Mouse (Mus musculus) intestine, embryonic 16.5 days (tissue): Measurements from ENCODE around the gene Ndufs7. TPM values are rescaled to one million over a fixed set of nuclear protein-coding genes. Genes with fewer than 3 reads are reported as not detected.

Source experiments
- ATAC-seq: fragments of 200-750 bp; cut with Nextera tagmentation; 2 replicates; pipeline ENCODE4 v1.8.0; 2017; ENCODE audit warnings: moderate TSS enrichment, moderate library complexity
- H3K27ac ChIP-seq: fragments of 300-500 bp; sonication (generic); 2 replicates; pipeline ENCODE4 v1.5.1; 2014; ENCODE audit warnings: mild to moderate bottlenecking, low read length
- H3K27me3 ChIP-seq: fragments of 300-500 bp; sonication (generic); replicated peaks from 2 replicates; pipeline ENCODE4 v1.6.1; 2014; ENCODE audit warnings: low read length, control low read depth, mixed read lengths; ENCODE audit not compliant: control insufficient read depth, insufficient read depth
- H3K36me3 ChIP-seq: fragments of 300-500 bp; sonication (generic); 2 replicates; pipeline ENCODE4 v1.6.1; 2014; ENCODE audit warnings: low read length, control low read depth; ENCODE audit not compliant: control insufficient read depth, insufficient read depth
- H3K4me1 ChIP-seq: fragments of 300-500 bp; sonication (generic); 2 replicates; pipeline ENCODE4 v1.6.1; 2014; ENCODE audit warnings: low read length, control low read depth, mixed read lengths; ENCODE audit not compliant: control insufficient read depth, insufficient read depth
- H3K4me2 ChIP-seq: fragments of 300-500 bp; sonication (generic); 2 replicates; pipeline ENCODE4 v1.6.1; 2014; ENCODE audit warnings: low read depth, low read length, control low read depth
- H3K4me3 ChIP-seq: fragments of 300-500 bp; sonication (generic); 2 replicates; pipeline ENCODE4 v1.5.1; 2014; ENCODE audit warnings: mild to moderate bottlenecking, low read length
- H3K9ac ChIP-seq: fragments of 300-500 bp; sonication (generic); 2 replicates; pipeline ENCODE4 v1.6.1; 2014; ENCODE audit warnings: low read depth, low read length
- H3K9me3 ChIP-seq: fragments of 300-500 bp; sonication (generic); 2 replicates; pipeline ENCODE4 v1.6.1; 2016; ENCODE audit warnings: low read length, control low read depth; ENCODE audit not compliant: control insufficient read depth
- WGBS: fragments of 180-500 bp; shearing (Covaris S2); extraction: QIAGEN DNeasy Blood & Tissue Kit; methylation state at CpG from one replicate; pipeline ENCODE4 v1.1.7; 2014; 5-methylcytosine and 5-hydroxymethylcytosine counted together
- microRNA-seq: library from miRNA; unstranded; fragments of <30 nt; microRNA quantifications from one replicate; pipeline ENCODE4, GENCODE M21; 2016
- polyA plus RNA-seq: library from polyadenylated mRNA; unstranded; fragments of >200 nt; fragmentation: Nextera tagmentation; extraction: Ambion mirVana; gene quantifications from 2 replicates; pipeline ENCODE4 v1.2.1, GENCODE M21; 2015

The Ndufs7 gene
- polyA plus RNA-seq, 1 experiment from 2014 or later = 604 TPM

DNA sequence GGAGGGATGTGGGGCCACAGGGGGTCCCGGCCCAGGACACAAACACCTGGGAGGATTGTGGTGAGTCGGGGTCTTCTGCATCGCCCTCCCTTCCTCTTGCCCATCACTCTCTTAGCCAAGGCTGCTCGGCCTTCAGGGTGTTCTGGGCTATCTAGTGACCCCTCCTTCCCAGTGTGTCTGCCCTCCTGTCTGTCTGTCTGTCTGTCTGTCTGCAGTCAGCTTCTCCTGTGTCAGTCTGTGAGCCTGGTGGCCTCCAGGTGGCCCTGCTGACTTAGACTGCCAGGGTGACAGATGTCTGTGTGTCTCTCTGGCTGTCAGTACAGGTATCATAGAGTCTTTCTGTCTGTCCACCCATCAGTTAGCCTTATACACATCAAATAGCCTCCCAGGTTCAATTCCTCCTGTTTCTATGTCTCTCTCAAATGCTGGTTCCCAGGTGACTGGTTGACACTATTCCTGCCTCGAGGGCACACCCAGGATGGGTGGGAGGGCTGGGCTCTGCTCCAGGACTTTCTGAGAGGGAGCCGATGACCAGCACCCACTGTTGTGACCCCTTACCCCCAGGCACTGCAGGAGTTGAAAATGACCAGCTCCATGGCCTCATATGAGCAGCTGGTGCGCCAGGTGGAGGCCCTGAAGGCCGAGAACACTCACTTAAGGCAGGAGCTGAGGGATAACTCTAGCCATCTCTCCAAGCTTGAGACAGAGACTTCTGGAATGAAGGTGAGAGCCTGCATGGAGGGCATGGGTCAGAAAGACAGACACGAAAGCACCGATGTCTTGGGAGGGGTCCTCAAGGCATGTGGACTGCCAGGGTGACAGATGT is 52.5 kb downstream of the Ndufs7 start:
- Histone ChIP-seq H3K4me2 (peak overlapping the region; percentile 10; the same call in 1 of the 2 replicates), H3K4me3 (no peak overlapping the region), H3K9me3 (no peaks in the 10 kb centered on the region), H3K9ac (peak overlapping the region; percentile 22), H3K36me3 (no peaks in the 10 kb centered on the region), H3K4me1 (peaks cover 7% of the 10 kb centered on the region), H3K27me3 (peaks cover 57% of the 10 kb centered on the region), H3K27ac (no peak overlapping the region)
- ATAC-seq = no peak
- 71% methylated on average over 10 of the region's 10 CpGs for WGBS

DNA sequence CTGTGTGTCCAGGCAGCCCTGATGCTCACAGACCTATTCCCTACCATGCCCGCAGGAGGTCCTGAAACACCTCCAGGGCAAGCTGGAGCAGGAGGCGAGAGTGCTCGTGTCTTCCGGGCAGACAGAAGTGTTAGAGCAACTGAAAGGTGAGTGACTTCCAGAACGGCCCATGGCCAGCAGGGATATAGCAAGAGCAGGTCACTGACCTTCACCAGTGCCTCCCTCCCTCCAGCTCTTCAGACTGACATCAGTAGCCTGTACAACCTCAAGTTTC is 53.1 kb downstream of the Ndufs7 start:
- ATAC-seq = no peak
- H3K4me1 ChIP-seq = peaks cover 7% of the 10 kb centered on the region
- no peaks in the 10 kb centered on the region for H3K36me3 ChIP-seq
- peaks cover 57% of the 10 kb centered on the region for H3K27me3 ChIP-seq
- H3K9ac ChIP-seq = peak overlapping the region; percentile 27
- H3K27ac ChIP-seq = no peak overlapping the region
- no peaks in the 10 kb centered on the region for H3K9me3 ChIP-seq
- WGBS = 64% methylated on average over 5 of the region's 5 CpGs
- H3K4me2 ChIP-seq = no peak overlapping the region
- H3K4me3 ChIP-seq = no peak overlapping the region

DNA sequence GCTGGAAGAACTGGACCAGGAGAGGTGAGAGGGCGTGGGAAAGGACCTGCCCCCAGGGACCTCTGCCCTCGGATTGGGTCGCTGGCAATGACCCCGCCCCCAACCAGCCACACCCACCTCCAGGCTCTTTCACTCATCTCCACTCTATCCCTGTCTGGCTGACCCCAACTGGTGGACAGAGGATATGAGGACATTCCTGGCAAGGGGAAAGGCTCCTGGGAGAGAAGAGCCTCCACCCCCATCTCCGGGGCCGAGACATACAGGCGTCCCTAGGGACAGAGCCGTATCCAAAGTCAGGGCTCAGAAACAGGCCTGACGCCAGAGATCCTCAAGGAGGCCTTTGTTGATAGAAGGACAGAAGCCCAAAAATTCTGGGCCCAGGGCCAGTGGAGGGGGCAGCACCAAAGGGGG is 53.6 kb downstream of the Ndufs7 start:
- Histone ChIP-seq H3K36me3 (no peaks in the 10 kb centered on the region), H3K4me2 (no peak overlapping the region), H3K9ac (peak overlapping the region; percentile 27), H3K4me3 (no peak overlapping the region), H3K27me3 (peaks cover 55% of the 10 kb centered on the region), H3K27ac (peak overlapping the region; percentile 13; the same call in 1 of the 2 replicates), H3K4me1 (peaks cover 7% of the 10 kb centered on the region), H3K9me3 (no peaks in the 10 kb centered on the region)
- 13% methylated on average over 9 of the region's 9 CpGs for WGBS
- ATAC-seq = peak; percentile 67

DNA sequence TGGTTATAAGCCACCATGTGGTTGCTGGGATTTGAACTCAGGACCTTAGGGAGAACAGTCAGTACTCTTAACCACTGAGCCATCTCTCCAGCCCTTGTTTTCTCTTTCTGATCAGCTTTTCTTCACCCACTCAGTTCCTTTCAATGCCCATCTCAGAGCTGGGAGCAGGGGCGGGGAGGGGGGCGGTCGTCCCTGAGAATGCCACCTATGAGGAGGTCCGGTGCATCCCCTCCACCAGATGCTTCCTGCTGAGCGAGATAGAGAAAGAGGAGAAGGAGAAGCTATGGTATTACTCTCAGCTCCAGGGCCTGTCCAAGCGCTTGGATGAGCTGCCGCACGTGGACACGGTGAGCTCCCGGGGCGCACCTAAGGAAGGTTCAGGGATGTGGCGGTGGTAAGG is 55.5 kb downstream of the Ndufs7 start:
- H3K4me2 ChIP-seq = 0 out of 2 replicates have a peak overlapping the region, but pooled peaks have one; percentile 30
- peaks cover 36% of the 10 kb centered on the region for H3K27me3 ChIP-seq
- H3K36me3 ChIP-seq = no peaks in the 10 kb centered on the region
- 21% methylated on average over 12 of the region's 12 CpGs for whole genome bisulfite sequencing
- H3K4me1 ChIP-seq = peaks cover 7% of the 10 kb centered on the region
- peak overlapping the region; percentile 23 for H3K4me3 ChIP-seq
- no peak overlapping the region for H3K27ac ChIP-seq
- peak; percentile 16 for ATAC-seq
- no peak overlapping the region for H3K9ac ChIP-seq
- H3K9me3 ChIP-seq = no peaks in the 10 kb centered on the region

DNA sequence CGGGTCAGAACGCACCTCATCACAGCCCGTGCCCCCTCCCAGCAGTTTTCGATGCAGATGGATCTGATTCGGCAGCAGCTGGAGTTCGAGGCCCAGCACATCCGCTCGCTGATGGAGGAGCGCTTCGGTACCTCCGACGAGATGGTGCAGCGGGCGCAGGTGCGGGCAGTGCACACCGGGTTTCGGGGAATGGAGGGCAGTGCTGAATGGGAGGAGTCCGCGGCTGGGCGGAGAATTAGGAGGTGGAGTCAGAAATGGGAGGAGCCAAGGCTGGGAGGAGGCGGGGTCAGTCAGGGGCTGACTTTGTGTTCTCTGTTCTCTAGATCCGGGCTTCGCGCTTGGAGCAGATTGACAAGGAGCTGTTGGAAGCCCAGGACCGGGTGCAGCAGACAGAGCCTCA is 55.9 kb downstream of the Ndufs7 start:
- Histone ChIP-seq H3K4me1 (peaks cover 7% of the 10 kb centered on the region), H3K27me3 (peaks cover 32% of the 10 kb centered on the region), H3K9me3 (no peaks in the 10 kb centered on the region), H3K27ac (no peak overlapping the region), H3K36me3 (no peaks in the 10 kb centered on the region), H3K4me2 (0 out of 2 replicates have a peak overlapping the region, but pooled peaks have one; percentile 30), H3K9ac (no peak overlapping the region), H3K4me3 (peak overlapping the region; percentile 23)
- ATAC-seq = peak; percentile 41
- 15% methylated on average over 25 of the region's 25 CpGs for WGBS

Small RNA genes lying within 50 kb of the gene (microRNA-seq; reads per million reads assigned to microRNA genes)
- 0.91 reads per million for gene Mir6911

Other genes with a start within 250 kb of the Ndufs7 start
- 6.0 and 7.3 TPM in 2 replicates for gene Arhgap45, start 232.5 kb upstream of the Ndufs7 start, polyA plus RNA-seq
- gene Polr2e, start 209.3 kb upstream of the Ndufs7 start, polyA plus RNA-seq = 190 and 212 TPM in 2 replicates
- 942 and 972 TPM in 2 replicates for gene Gpx4, start 202.0 kb upstream of the Ndufs7 start, polyA plus RNA-seq
- 13.4 and 14.3 TPM in 2 replicates for gene Sbno2, start 143.6 kb upstream of the Ndufs7 start, polyA plus RNA-seq
- gene Stk11, start 133.3 kb upstream of the Ndufs7 start, polyA plus RNA-seq = 13.8 and 15.7 TPM in 2 replicates
- gene Atp5d, start 110.5 kb upstream of the Ndufs7 start, polyA plus RNA-seq = 846 and 854 TPM in 2 replicates
- 5.1 TPM in 2 replicates for gene Cbarp, start 108.3 kb upstream of the Ndufs7 start, polyA plus RNA-seq
- 8.8 and 10.3 TPM in 2 replicates for gene Midn, start 100.8 kb upstream of the Ndufs7 start, polyA plus RNA-seq
- 53.2 and 62.6 TPM in 2 replicates for gene Cirbp, start 83.1 kb upstream of the Ndufs7 start, polyA plus RNA-seq
- 23.6 TPM in 2 replicates for gene 1600002K03Rik, start 76.2 kb upstream of the Ndufs7 start, polyA plus RNA-seq
- 7.4 and 8.1 TPM in 2 replicates for gene Efna2, start 69.6 kb upstream of the Ndufs7 start, polyA plus RNA-seq
- gene Mum1, start 22.7 kb upstream of the Ndufs7 start, polyA plus RNA-seq = 40.9 and 42.4 TPM in 2 replicates
- 91.0 and 106 TPM in 2 replicates for gene Gamt, start 11.9 kb downstream of the Ndufs7 start, polyA plus RNA-seq
- 36.8 and 37.6 TPM in 2 replicates for gene Dazap1, start 12.4 kb downstream of the Ndufs7 start, polyA plus RNA-seq
- 894 and 922 TPM in 2 replicates for gene Rps15, start 43.3 kb downstream of the Ndufs7 start, polyA plus RNA-seq
- 2.4 and 3.1 TPM in 2 replicates for gene Apc2, start 46.9 kb downstream of the Ndufs7 start, polyA plus RNA-seq
- gene 2310011J03Rik, start 71.4 kb downstream of the Ndufs7 start, polyA plus RNA-seq = 60.4 and 64.3 TPM in 2 replicates
- 10.8 and 12.9 TPM in 2 replicates for gene Pcsk4, start 80.4 kb downstream of the Ndufs7 start, polyA plus RNA-seq
- gene Reep6, start 80.8 kb downstream of the Ndufs7 start, polyA plus RNA-seq = 255 and 314 TPM in 2 replicates
- 28.2 and 37.2 TPM in 2 replicates for gene Adamtsl5, start 99.3 kb downstream of the Ndufs7 start, polyA plus RNA-seq
- 0.39 and 0.64 TPM in 2 replicates for gene Plk5, start 107.3 kb downstream of the Ndufs7 start, polyA plus RNA-seq
- gene Mex3d, start 138.5 kb downstream of the Ndufs7 start, polyA plus RNA-seq = 1.9 and 2.7 TPM in 2 replicates
- 133 and 144 TPM in 2 replicates for gene Mbd3, start 150.4 kb downstream of the Ndufs7 start, polyA plus RNA-seq
- gene Uqcr11, start 157.7 kb downstream of the Ndufs7 start, polyA plus RNA-seq = 1,179 and 1,252 TPM in 2 replicates
- 62.7 and 62.9 TPM in 2 replicates for gene Tcf3, start 184.5 kb downstream of the Ndufs7 start, polyA plus RNA-seq
- 0.06 and 0.10 TPM in 2 replicates for gene Onecut3, start 245.7 kb downstream of the Ndufs7 start, polyA plus RNA-seq